Mouse (Mus musculus) gastrocnemius, adult 18-20 months (tissue): ENCODE data around the gene Olfr1126. TPM values are rescaled to one million over a fixed set of nuclear protein-coding genes. Genes with fewer than 3 reads are reported as not detected.
"Not testable (repeated sequence)": the region's sequence is repeated elsewhere in the genome, so short reads cannot be mapped to it uniquely, and the experiment has no call there.

Experiments used
- DNase-seq: peaks from one replicate; pipeline ENCODE4 v3.0.0; 2021; ENCODE audit warnings: low spot score
- long read RNA-seq, 2 experiments: library from polyadenylated mRNA; stranded (forward); transcript quantifications; one replicate each; pipeline ENCODE4 v2.0.0; 2021
- total RNA-seq, 2 experiments: library from RNA; stranded (reverse); gene quantifications; 2 replicates each; pipeline ENCODE4 v1.2.3; 2021

Olfr1126 gene
- not detected for total RNA-seq
- long read RNA-seq, experiment 1, result 0 reads
- long read RNA-seq, experiment 2, result 0 reads

- DNase-seq, result no peak
These were observed at the start of gene Olfr1126 for GRCm38 (mm10) chr2:87453662-87454061. Olfr1126 (plus strand) TSS chr2:87453962.

- DNase-seq, result no peak
These were observed 37.4 kb upstream of the Olfr1126 start, which contains the start of gene Olfr1123 for GRCm38 (mm10) chr2:87416335-87416734. Olfr1123 (plus strand) TSS chr2:87416635.

GRCm38 (mm10) chr2:87429975-87430374 is 23.8 kb upstream of the Olfr1126 start, which contains the start of gene Olfr1124:
Olfr1124 (plus strand) TSS chr2:87430275.
- DNase-seq, result no peak

GRCm38 (mm10) chr2:87437731-87438130 is 16.0 kb upstream of the Olfr1126 start:
- no peak for DNase-seq

- no peak for DNase-seq
These were observed 8.0 kb downstream of the Olfr1126 start for GRCm38 (mm10) chr2:87461769-87462168.

GRCm38 (mm10) chr2:87480207-87480606 is 26.4 kb downstream of the Olfr1126 start:
- DNase-seq, result no peak

GRCm38 (mm10) chr2:87481158-87481557 is 27.4 kb downstream of the Olfr1126 start:
- DNase-seq, result no peak

GRCm38 (mm10) chr2:87482276-87482675 is 28.5 kb downstream of the Olfr1126 start:
- DNase-seq, result no peak

GRCm38 (mm10) chr2:87496993-87497392 is 43.2 kb downstream of the Olfr1126 start, which contains the start of gene Pramel7:
Pramel7 (minus strand) TSS chr2:87497093.
- DNase-seq, result not testable (repeated sequence)

- DNase-seq, result no peak
These were observed 52.5 kb downstream of the Olfr1126 start, which contains the start of gene Pramel6 for GRCm38 (mm10) chr2:87506265-87506664. Pramel6 (plus strand) TSS chr2:87506565.

Other genes starting within 250 kb of the Olfr1126 start
- not detected for gene Olfr1113, start 245.0 kb upstream of the Olfr1126 start, total RNA-seq
- not detected for gene Olfr1115, start 205.9 kb upstream of the Olfr1126 start, total RNA-seq
- gene Olfr1116, start 186.4 kb upstream of the Olfr1126 start, total RNA-seq, result not detected
- not detected for gene Olfr1118, start 146.4 kb upstream of the Olfr1126 start, total RNA-seq
- gene Olfr1120, start 99.1 kb upstream of the Olfr1126 start, total RNA-seq, result not detected
- not detected for gene Olfr1121, start 84.1 kb upstream of the Olfr1126 start, total RNA-seq
- gene Olfr1122, start 68.1 kb upstream of the Olfr1126 start, total RNA-seq, result under 1 TPM in 1 of 2 experiments, not detected in 1; 0.05 TPM
- not detected for gene Olfr1123, start 37.3 kb upstream of the Olfr1126 start, total RNA-seq
- gene Olfr1124, start 23.7 kb upstream of the Olfr1126 start, total RNA-seq, result not detected
- gene Pramel7, start 43.1 kb downstream of the Olfr1126 start, total RNA-seq, result not detected
- gene Pramel6, start 52.6 kb downstream of the Olfr1126 start, total RNA-seq, result not detected
- gene Olfr153, start 77.8 kb downstream of the Olfr1126 start, total RNA-seq, result not detected
- gene Olfr1128, start 91.6 kb downstream of the Olfr1126 start, total RNA-seq, result not detected
- not detected for gene Olfr1129, start 119.9 kb downstream of the Olfr1126 start, total RNA-seq
- gene Olfr1130, start 152.2 kb downstream of the Olfr1126 start, total RNA-seq, result not detected
- not detected for gene Olfr1131, start 173.1 kb downstream of the Olfr1126 start, total RNA-seq
- not detected for gene Olfr1132, start 183.6 kb downstream of the Olfr1126 start, total RNA-seq
- not detected for gene Olfr1133, start 193.4 kb downstream of the Olfr1126 start, total RNA-seq
- gene Olfr1134, start 204.5 kb downstream of the Olfr1126 start, total RNA-seq, result not detected
- not detected for gene Olfr1135, start 219.7 kb downstream of the Olfr1126 start, total RNA-seq
- gene Olfr1136, start 240.0 kb downstream of the Olfr1126 start, total RNA-seq, result not detected